Comparison of ENCODE assay signal across 29 mouse cellular contexts in the genomic region with DNA sequence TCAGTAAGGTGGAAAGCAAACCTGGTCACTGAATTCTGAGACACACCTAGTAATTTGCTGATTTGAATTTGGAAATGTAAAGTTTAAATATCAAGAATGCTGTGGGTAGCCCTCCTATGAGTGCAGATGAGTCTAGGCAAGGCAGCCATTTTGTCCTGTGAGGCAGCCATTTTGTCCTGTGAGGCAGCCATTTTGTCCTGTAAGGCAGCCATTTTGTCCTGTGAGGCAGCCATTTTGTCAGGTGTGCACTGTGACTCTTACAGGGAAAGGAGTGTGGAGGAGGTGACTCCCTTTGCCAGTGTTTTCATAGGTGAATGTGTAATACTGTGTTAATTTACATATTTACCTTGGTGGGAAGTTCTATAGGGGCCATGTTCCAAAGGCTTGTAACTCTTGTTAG.
DNase-seq lines count a peak whose midpoint lies in the region; ATAC-seq and TF ChIP-seq lines count a peak whose summit lies in the region.
"Had no signal": no experiment of that assay in that cellular context is flagged by ENCODE, and none has a peak within 500 bp of the region (broad histone marks: within the 10 kb centered on the region; RNA-seq: fewer than 3 reads in every experiment).

No protein-coding gene starts in this region.

- no peak overlapping the region for H3K27ac ChIP-seq in CH12.LX (ENCODE audit: insufficient read depth, low read depth)
- H3K27ac ChIP-seq in forebrain, embryonic 12.5 days, result no peak overlapping the region
- H3K27ac ChIP-seq: embryonic facial prominence, embryonic 13.5 days; forebrain, embryonic 10.5 days; heart, embryonic 15.5 days; hindbrain, embryonic 12.5 days; limb, embryonic 10.5 days; limb, embryonic 15.5 days; liver, embryonic 13.5 days; macrophage; midbrain, embryonic 13.5 days; stomach, embryonic 15.5 days had no signal

- H3K36me3 ChIP-seq in CH12.LX (replicated peaks in 1 of 2; ENCODE audit: control insufficient read depth in 1 of 2, insufficient read depth in 1 of 2, low read length in 1 of 2), result no peaks in the 10 kb centered on the region
- H3K36me3 ChIP-seq in forebrain, embryonic 12.5 days (replicated peaks), result no peaks in the 10 kb centered on the region
- H3K36me3 ChIP-seq: embryonic facial prominence, embryonic 13.5 days; forebrain, embryonic 10.5 days; heart, embryonic 15.5 days; hindbrain, embryonic 12.5 days; limb, embryonic 10.5 days; limb, embryonic 15.5 days; liver, embryonic 13.5 days; midbrain, embryonic 13.5 days; stomach, embryonic 15.5 days had no signal

- TF ChIP-seq POLR2A in CH12.LX (IDR thresholded peaks at IDR 0.05; ENCODE audit: low read depth, low read length), result no peak

- ATAC-seq in forebrain, embryonic 12.5 days (ENCODE audit: low FRiP score), result no peak
- ATAC-seq: forebrain, embryonic 16.5 days; intestine, postnatal 0 days; midbrain, embryonic 13.5 days had no signal

- in situ Hi-C loops in CH12.LX (cut with MboI; ENCODE audit: low pct_ligation_motif_present, low pct_unique_long_range_greater_than_20kb, low sequenced_read_pairs), result no loop called here

- no peaks in the 10 kb centered on the region for H3K4me1 ChIP-seq in CH12.LX (ENCODE audit: control insufficient read depth in 1 of 2, insufficient read depth in 2 of 2)
- H3K4me1 ChIP-seq in forebrain, embryonic 12.5 days, result no peaks in the 10 kb centered on the region
- H3K4me1 ChIP-seq: embryonic facial prominence, embryonic 13.5 days; forebrain, embryonic 10.5 days; heart, embryonic 15.5 days; hindbrain, embryonic 12.5 days; limb, embryonic 10.5 days; limb, embryonic 15.5 days; liver, embryonic 13.5 days; midbrain, embryonic 13.5 days; stomach, embryonic 15.5 days had no signal

- H3K9ac ChIP-seq in CH12.LX (ENCODE audit: insufficient read depth, low read depth), result no peak overlapping the region
- H3K9ac ChIP-seq in forebrain, embryonic 12.5 days, result no peak overlapping the region
- H3K9ac ChIP-seq: embryonic facial prominence, embryonic 13.5 days; heart, embryonic 15.5 days; hindbrain, embryonic 12.5 days; limb, embryonic 15.5 days; liver, embryonic 13.5 days; midbrain, embryonic 13.5 days; stomach, embryonic 15.5 days had no signal

- peak; percentile 5 for DNase-seq in embryo, embryonic 11 days
- no peak for DNase-seq in embryo, embryonic 10 days (ENCODE audit: low spot score)
- DNase-seq in CH12.LX (ENCODE audit: extremely low read depth) (peak; percentile 27), ZHBTc4 (ENCODE audit: low read depth, low spot score) (peak; percentile 43)
- DNase-seq in retina, postnatal 7 days (ENCODE audit: low read depth, low spot score), result peak; percentile 5
- DNase-seq in yolk sac, embryonic 10.5 days (ENCODE audit: low spot score), result no peak
- DNase-seq: adrenal gland, postnatal 14 days; cerebellum, adult 11-12 months; cerebellum, adult 9-11 months; gastrocnemius, postnatal 10 days; kidney, adult 9 months; kidney, postnatal 10 days; layer of hippocampus, adult 9-11 months; liver, embryonic 13.5 days; lung, adult 2 months; lung, postnatal 10 days; right cerebral cortex, postnatal 25 days had no signal

- no peak for TF ChIP-seq CTCF in CH12.LX (conservative IDR thresholded peaks at IDR 0.05 in 1 of 2, IDR thresholded peaks at IDR 0.05 in 1 of 2; ENCODE audit: low read depth in 2 of 2, low read length in 2 of 2)

- H3K79me2 ChIP-seq in CH12.LX (replicated peaks; ENCODE audit: control insufficient read depth, extremely low read depth, insufficient read depth, poor library complexity, severe bottlenecking), result no peaks in the 10 kb centered on the region

- no peak for TF ChIP-seq RAD21 in CH12.LX (IDR thresholded peaks at IDR 0.05; ENCODE audit: low read depth, low read length)

- no peak overlapping the region for H3K4me2 ChIP-seq in CH12.LX (ENCODE audit: insufficient read depth, low read depth, poor library complexity, severe bottlenecking)
- H3K4me2 ChIP-seq in forebrain, embryonic 12.5 days, result no peak overlapping the region
- H3K4me2 ChIP-seq: embryonic facial prominence, embryonic 13.5 days; heart, embryonic 15.5 days; hindbrain, embryonic 12.5 days; limb, embryonic 15.5 days; liver, embryonic 13.5 days; midbrain, embryonic 13.5 days; stomach, embryonic 15.5 days had no signal

- H3K27me3 ChIP-seq in CH12.LX (replicated peaks), result no peaks in the 10 kb centered on the region
- H3K27me3 ChIP-seq in forebrain, embryonic 12.5 days, result no peaks in the 10 kb centered on the region
- H3K27me3 ChIP-seq: embryonic facial prominence, embryonic 13.5 days; heart, embryonic 15.5 days; hindbrain, embryonic 12.5 days; limb, embryonic 15.5 days; liver, embryonic 13.5 days; midbrain, embryonic 13.5 days; stomach, embryonic 15.5 days had no signal

- H3K9me3 ChIP-seq in CH12.LX (replicated peaks; ENCODE audit: low read length), result peaks cover 2% of the 10 kb centered on the region
- H3K9me3 ChIP-seq in forebrain, embryonic 12.5 days, result peaks cover 4% of the 10 kb centered on the region; the same call in 1 of the 2 replicates
- H3K9me3 ChIP-seq: heart, embryonic 15.5 days; hindbrain, embryonic 12.5 days; limb, embryonic 10.5 days; limb, embryonic 15.5 days; liver, embryonic 13.5 days; midbrain, embryonic 13.5 days; stomach, embryonic 15.5 days had no signal

- dilution Hi-C loops in CH12.LX (cut with MboI; ENCODE audit: extremely low pct_ligation_motif_present, extremely low pct_unique_long_range_greater_than_20kb, low sequenced_read_pairs), result no loop called here

- no peak for TF ChIP-seq EP300 in CH12.LX (IDR thresholded peaks at IDR 0.05; ENCODE audit: low read length)

- no peak overlapping the region for H3K4me3 ChIP-seq in CH12.LX (replicated peaks in 1 of 3; ENCODE audit: low read depth in 2 of 3, low read length in 2 of 3, poor library complexity in 1 of 3)
- no peak overlapping the region for H3K4me3 ChIP-seq in forebrain, embryonic 12.5 days (replicated peaks)
- H3K4me3 ChIP-seq: embryonic facial prominence, embryonic 13.5 days; forebrain, embryonic 10.5 days; heart, embryonic 15.5 days; hindbrain, embryonic 12.5 days; limb, embryonic 10.5 days; limb, embryonic 15.5 days; liver, embryonic 13.5 days; midbrain, embryonic 13.5 days; stomach, embryonic 15.5 days had no signal

TF ChIP-seq in CH12.LX, 34 proteins besides CTCF, POLR2A, EP300 and RAD21:
- TF ChIP-seq RCOR1 (conservative IDR thresholded peaks at IDR 0.05; ENCODE audit: low read depth, low read length), result 0 out of 2 replicates have a peak, but pooled peaks have one; percentile 65
- peak; percentile 75 for TF ChIP-seq NRF1 (IDR thresholded peaks at IDR 0.05; ENCODE audit: low read depth, low read length)
- TF ChIP-seq UBTF (IDR thresholded peaks at IDR 0.05; ENCODE audit: low read depth, low read length), result no peak
- peak; percentile 59 for TF ChIP-seq ZC3H11A (IDR thresholded peaks at IDR 0.05; ENCODE audit: low read depth, low read length)

Comparison
In these comparisons a context has a peak if more than half of its experiments do, and no peak if none do; other contexts are left out.
1. DNase-seq: peak in embryo, embryonic 11 days (single experiment), CH12.LX (single experiment), ZHBTc4 (single experiment) and retina, postnatal 7 days (single experiment); none in embryo, embryonic 10 days (single experiment) and yolk sac, embryonic 10.5 days (single experiment).